Mouse (Mus musculus) MN1 (cell line): ENCODE data around the gene Krtcap3.
A peak's percentile ranks its signal among the peaks of the same experiment; 100 is the strongest.

ENCODE experiments used
- DNase-seq: peaks from one replicate; pipeline ENCODE4 v3.0.0-alpha.2; 2016; ENCODE audit warnings: low spot score

Gene Krtcap3

DNA sequence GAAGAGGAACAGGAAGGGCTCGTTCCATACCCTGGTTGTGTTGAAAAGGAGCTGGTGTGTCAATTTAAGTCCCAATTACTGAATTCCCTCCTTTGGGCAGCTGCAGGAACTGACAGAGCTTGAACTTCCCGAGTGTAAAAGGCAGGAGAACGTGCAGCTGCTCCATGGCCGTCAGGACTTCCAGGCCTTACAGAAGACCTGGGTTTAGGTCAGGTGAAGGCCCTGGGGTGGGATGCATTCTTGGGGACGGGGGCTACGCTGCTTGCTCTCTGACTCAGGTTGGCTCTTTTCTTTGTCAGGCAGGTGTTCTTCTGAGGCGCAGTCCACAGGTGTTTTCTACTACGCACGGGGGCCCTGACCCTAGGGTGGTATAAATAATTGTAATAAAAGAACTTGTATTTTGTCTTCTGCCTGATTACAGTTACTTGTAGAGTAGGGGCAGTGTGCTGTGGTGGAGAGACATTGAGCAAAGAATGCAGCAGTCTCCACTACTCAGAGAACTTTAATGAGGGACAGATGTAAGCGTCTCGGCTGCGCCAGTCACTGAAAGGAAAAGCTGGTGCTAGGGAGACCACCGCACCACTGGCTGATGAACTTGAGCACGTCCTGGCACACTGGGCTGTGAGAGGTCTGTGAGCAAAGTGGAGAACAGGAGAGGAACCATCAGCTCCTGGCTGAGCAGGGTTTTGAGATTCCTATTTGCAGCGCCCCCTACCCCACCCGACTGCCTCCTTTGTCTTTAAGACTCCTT is 1.5 kb downstream of the Krtcap3 start:
- DNase-seq: no peak

DNA sequence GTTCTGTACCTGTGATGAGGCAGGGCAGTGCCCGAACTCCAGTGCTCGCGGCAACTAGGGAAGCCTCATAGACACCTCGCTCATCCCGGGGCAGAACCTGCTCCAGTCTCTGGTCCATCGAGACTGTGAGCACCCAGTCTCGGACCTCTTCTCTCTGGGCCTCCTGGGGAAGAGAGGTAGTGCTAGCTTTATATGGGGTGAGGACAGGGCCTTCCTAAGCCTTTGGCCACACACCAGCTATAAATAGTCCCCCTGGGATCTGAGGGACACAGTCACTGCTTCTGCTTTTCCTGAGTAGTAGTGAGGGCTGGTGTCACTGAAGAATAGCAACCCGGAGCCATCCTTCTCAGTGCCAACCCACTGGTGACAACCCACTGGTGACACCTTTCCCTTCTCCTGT is 2.3 kb downstream of the Krtcap3 start:
- no peak for DNase-seq

DNA sequence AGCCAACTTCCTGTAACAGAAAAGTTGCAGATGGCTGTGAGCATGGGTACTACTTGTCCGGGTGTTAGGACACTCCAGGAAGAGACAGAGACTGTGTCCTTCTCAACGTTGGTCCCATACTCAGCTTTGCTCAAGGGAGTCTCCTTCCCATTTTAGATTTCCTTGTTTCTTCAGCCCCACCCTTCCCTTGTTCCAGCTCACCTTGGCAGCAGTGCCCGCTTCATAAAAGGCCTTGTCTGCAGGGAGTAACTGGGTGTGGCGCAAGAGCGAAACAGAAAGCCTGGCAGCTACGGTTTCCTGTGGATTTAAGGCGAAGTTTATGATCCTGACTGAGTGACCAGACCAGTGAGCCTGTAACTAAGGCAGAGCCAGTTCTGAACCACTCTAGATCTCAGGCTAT is 3.0 kb downstream of the Krtcap3 start:
- peak; percentile 23 for DNase-seq

DNA sequence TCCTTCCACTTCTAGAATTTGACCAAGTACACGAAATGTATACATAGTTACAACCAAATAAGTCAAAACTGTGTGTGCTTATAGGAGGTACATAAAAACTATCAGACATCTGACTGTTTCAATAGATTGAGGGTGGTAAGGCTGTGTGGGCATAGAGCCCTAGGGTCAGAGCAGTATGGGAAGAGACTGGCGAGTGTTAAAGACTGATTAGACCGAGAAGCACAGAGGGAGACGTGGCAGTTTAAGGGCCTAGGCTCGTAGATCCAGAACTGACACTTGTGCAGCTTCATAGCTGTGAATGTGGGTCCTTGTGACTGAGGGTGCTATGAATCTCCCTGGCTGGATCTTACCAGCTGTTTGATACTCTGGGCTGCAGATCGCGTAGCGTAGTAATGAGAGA is 3.4 kb downstream of the Krtcap3 start:
- no peak for DNase-seq

DNA sequence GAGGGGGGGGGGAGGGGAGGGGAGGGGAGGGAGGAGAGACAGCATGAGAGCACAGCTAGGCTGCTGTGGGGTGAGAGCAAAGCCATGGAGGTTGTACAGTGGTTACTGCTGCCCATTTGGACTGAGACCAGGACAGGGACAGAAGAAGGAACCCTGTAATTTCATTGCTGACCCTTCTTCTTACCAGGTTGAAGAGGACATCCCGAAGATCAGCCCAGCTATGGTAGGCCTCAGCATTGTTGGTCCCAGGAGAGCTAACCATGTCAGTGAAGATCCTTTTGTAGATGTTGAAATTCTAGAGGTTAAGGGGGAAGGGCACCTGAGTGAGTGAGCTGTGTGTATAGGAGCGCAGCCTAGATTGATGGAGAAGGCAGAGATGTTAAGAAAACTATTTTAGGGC is 3.9 kb downstream of the Krtcap3 start:
- DNase-seq: no peak

DNA sequence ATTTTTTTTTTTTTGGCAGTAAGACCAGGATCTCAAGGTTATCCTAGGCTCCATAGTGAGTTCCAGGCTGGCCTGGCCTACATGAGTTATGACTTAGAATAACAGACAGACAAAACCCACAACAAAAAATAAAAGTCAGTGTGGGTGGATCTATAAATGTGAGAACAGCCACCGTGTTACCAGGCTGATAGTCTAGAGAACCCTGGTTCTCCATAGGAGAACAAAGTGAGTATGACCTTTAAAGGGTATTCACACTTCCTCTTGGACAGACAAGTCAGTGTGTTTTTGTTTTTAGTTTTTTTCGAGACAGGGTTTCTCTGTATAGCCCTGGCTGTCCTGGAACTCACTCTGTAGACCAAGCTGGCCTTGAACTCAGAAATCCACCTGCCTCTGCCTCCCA is 4.5 kb downstream of the Krtcap3 start:
- DNase-seq: no peak

DNA sequence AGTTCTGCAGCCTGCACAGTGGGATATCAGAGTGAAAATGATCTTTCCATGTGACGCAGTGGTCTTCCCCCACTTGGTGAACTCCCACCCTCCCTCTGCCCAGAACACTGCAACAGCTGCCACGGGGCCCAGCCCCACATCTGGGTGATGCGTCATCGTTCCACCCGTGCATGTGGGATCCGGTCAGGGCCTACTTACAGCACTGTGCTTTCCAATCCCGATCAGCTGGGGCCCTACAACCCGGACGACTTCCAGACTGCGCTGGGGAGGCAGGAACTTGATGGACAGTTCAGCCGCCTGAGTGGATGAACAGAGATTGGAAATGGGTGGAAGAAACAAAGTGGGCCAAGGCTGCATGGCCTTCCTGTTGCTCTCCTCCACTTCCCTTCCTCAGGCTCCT is 6.1 kb downstream of the Krtcap3 start:
- no peak for DNase-seq

DNA sequence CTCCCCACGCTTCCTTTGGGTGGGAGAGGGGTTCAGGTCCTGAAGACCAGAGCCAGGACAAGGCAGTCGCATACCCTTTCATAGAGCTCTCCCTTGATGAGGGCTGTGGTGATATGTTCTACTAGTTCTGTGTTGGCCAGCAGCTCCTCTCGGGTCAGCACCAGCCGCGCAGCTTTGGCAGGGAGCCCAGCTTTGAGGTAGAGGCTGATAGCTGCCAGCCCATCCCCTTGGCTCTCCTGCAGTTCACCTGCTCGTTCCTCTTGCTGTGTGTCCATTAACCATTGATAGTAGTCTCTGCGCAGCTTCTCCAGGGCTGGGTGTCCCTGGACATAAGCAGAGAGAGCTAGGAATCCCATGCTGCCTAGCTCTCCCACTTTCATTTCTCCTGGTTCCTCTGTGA is 14.6 kb downstream of the Krtcap3 start:
- DNase-seq: no peak

DNA sequence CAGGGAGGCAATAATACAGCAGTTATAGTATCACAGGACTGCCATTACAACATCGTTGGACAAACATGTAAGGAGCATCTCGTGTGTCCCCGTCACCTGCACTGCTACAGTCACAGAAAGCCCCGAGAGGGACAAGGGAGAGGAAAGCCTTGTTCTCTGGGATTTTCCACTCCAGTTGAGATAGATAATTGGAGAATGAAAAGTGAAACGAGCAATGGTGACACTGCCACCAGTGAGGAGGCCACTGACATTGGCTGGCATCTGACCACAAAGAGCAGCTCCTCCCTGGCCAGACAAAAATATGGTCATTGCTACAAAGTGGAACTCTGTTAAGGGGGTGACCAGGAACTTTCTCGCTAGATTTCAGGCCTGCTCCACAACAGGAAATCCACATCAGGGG is 16.2 kb downstream of the Krtcap3 start:
- no peak for DNase-seq

DNA sequence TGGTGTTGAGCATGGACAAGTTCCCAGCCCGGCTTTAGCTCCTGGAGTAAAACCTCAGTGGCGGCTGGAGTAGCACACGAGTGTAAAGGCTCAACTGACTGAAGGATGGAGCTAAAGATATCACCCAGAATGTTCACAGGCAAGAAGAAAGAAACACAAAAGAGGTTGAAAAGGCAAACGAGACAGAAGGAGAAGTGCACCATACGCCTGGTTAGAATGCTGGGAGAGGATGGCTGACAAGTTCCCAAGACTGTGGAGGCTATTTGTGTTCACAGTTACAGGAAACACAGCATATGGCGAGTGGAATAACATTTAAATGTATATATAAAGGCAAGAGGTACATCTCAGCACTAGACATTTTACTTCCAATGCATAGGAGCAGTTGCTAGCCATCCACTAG is 21.5 kb downstream of the Krtcap3 start:
- DNase-seq: no peak

DNA sequence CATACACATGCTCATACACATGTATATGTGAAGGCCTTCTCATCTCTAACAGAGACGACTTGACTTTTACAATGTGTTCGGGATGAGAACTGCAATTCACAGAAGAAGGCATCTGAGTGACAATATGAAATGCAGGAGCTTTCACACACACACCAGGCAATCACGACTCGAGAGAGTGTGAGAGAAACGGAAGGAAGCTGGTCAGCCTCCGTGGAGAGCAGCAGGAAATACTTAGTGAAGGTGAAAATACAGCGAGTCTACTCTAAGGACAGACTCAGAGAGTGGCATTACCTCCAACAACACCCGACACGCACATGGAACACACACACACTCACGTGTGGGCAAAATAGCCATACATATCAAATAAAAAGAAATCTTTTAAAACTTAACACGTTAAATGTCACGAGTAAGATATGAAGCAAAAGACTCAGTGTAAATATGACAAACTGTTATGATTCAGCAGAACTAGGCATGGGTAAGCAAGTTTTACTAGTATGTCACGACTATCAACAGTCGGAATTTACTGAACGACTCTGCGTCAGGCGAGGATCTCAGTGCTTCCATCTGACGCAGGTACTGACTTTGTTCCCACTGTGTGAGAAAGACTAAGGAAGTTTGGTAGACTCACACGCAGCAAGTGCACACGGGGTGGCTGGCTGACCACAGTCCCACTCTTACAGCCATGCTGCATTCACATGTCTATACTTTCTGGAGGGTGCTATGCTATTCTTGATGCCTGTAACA is 27.9 kb downstream of the Krtcap3 start:
- DNase-seq: no peak

DNA sequence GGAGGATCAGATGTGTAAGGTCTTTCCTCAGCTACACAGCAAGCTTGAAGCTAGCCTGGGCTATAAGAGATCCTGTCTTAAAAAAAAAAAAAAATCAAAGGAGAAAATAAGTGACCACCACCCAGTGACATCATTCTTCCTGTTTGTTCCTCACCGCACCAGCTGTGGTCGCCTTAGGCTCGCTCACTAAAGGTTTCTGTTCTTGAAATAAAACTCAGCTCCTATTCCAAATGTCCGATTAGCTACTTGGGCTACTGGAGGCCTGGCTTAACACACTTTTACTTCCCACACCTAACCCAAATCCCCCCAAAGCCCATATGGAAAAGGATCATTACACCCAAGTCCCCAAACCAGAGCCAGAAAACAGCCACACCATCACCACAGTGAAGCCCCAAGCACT is 36.7 kb downstream of the Krtcap3 start:
- DNase-seq: no peak

DNA sequence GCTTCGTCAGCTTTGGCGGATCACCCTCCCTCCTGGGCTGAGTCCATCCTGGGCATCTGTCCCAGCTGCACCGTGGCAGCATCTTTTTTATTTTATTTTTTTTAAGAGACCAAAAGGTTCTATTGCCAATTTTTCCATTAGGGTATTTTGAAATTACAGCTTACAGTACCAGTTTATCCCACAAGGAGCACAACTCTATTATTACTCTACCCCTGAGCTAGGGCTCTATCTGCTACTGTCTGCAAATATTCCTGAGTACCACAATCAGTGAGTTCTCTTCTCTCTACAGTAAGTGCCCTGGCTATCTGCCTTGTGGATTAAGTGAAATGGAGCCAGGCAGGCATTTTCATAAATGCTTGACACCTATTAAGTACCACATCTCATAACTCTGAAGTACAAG is 37.2 kb downstream of the Krtcap3 start:
- no peak for DNase-seq

DNA sequence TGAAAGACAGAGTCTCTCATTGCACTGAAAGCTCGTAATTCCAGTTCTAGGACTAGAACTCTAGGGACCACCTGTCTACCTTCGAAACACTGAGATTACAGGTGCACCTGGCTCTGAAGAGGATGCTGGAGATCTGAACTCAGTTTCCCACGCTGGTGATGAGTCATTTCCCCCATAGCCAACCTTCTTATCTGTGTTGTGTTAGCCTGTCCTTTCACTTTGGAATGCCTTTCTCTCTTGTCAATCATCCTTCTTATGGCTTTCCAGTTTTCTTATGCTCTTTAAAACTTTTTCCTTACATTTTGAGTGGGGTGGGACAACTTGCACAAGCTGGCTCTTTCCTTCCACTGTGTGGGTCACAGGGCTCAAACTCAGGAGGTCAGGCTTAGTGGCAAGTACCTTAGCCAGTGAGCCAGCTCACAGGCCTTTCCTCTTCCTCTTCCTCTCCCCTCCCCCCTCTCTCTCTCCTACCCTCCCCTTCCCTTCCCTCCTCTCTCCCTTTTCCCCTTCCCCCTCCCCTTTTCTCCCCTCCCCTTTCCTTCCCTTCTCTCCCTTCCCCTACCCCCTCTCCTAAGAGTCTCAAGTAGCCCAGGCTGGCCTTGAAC is 38.2 kb downstream of the Krtcap3 start:
- no peak for DNase-seq

DNA sequence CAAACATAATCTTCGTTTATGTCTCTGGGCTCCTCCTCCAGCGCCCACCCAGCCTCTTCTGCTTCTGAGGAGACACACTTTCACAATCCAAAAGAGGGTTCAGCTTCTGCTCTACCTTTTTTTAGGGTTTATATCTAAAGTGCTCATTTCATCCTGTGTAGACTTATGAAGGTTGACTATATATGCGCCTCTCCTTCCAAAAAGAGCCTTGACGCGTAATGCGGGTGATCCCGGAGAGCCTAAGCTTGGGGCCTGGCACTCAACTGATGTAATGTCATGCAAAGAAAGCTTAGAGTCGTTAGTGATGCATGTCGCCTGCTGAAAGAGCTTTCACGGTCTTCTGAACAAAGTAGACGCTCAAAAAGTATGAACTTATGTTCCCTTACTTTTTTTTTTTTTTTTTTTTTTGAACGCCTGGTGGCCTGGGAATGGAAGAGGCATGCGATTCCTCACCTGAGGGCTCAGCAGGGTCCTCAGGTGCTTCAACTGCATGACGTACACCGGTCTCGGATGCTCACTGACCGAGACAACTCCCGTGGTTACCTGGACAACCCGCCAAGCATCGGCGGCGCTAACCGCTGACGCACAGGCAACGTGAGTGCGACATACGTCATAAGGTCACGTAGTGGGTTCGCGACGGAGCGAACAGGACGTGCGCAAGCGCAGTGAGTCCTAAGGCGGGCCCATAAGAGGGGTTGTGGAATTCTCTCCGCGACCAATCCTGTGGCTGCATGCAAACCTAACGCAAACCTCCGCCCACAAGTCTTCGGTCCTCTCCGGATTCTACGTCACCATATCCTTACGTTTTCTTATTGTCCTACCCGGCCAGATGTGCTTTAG is 39.2 kb downstream of the Krtcap3 start, which contains the start of gene Ift172:
Gene Ift172 (minus strand): TSS at position 596 of the 840 bp plus-strand sequence.
- peak; percentile 99 for DNase-seq

DNA sequence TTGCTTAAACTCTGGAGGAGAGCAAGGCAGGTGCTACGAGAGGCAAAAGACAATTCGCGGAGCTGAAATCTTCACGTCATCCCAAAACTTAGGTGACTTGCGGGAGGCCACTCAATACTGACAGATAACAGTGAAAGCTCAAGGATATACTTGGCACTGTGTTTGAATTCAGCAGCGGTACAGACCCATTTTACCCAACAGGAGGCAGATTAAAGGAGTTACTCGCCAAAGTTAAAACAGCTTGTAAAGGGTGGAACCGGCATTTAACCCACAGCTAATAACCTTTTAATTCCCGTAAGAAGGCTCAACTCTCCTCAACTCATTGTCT is 39.8 kb downstream of the Krtcap3 start:
- no peak for DNase-seq

DNA sequence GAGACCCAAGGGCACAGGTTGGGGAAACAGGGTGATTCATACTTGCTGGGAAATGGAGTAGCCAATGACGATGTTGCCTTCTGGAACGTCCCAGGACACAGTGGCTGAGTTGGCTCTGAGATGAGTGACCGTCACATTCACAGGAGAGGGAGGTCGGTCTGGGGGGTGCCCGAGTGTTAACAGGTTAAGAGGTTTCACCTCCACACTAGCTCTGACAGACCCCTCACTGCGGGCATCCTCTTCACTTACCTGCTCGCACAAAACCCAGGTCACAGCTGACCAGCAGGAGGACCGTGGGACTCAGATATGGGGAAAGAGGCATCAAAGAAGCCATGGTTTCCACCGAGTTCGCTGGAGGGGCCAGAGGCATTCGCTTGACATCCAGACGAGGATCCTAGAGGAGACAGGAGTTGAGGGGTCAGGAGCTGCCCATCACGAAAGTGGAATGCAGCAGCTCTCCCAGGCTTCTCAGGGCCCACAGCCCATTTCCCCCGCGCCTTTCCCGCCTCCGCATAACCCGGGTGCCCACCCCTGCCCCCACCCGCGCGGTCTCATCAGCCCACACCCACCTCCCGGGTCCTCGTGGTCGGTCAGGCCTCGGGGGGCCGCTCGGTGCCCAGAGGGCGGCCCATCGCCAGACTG is 43.6 kb downstream of the Krtcap3 start:
- DNase-seq: peak; percentile 23

DNA sequence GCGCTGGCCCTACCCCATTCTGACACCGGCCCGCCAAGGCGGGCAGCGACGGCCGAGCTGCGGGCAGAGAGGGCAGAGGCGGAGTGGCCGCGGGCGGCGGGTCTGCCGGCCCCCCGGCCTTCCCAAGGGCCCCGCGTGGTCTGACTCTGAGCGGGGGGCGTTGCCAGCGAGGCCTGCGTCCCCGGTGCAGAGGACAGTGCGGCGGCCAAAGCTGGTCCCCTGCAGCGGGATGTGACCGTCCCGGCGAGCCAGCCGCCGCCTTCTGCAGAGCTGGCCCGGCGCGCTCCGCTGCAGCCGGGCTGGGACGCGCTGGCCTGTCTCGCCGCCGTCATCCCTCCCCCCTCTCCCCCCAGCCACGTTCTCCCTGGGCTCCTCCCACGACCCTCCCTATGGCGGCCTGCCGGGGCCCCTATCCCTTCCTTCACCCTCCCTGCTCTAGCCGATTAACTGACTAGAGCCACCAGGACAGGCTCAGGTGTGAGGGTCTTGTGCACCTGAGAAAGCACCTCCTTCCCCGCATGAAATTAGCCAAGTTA is 44.2 kb downstream of the Krtcap3 start, which contains the start of gene Fndc4:
Gene Fndc4 (minus strand): TSS at position 475 of the 536 bp plus-strand sequence.
- DNase-seq: peak; percentile 56

DNA sequence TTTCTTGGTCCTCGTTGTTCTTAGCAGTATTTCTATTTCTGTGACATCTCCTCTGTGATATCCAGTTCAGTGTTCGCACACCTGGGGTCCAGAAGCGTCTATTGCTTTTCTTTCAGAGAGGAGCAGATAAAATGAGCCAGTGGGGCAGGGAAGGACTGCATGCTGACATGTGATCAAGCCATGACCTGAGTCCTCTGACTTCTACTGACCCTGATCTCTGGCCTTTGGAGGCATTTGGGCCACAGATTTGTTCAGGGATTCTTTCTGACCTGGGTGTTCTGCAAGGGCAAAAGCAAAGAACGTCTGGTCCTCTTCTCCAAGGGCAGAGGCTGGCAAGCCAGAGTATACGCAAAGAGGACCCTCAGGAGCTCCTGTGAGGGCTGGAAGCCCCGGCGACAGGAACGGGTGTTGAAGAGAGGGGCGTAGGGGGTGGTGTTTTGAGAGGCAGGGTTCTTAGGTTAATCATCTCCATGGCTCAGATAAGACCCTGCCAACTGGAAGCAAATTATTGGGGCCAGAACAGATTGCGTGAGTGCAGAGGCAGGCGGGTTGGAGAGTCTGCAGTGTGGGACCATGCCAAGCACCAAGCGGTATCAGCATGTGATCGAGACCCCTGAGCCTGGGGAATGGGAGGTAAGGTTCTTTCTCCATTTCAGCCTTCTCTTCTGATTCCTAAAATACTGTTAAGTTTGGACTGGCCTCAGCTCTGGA is 45.7 kb downstream of the Krtcap3 start, which contains the start of gene Gckr:
Gene Gckr (plus strand): TSS at position 397 of the 711 bp plus-strand sequence.
- no peak for DNase-seq

DNA sequence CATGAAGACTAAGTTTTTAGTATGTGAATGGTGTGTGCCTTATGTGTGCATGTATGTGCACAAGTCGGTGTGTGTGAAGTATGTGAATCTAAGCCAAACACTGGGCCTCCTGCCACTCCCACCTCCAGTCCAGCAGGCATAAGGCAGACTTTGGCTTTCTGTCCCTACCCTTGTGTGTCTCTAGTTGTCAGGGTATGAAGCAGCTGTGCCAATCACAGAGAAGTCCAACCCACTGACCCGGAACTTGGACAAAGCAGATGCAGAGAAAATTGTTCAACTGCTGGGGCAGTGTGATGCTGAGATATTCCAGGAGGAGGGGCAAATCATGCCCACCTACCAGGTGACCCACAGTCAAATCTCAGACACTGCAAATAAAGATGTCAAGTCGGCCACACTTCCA is 46.5 kb downstream of the Krtcap3 start:
- DNase-seq: no peak

DNA sequence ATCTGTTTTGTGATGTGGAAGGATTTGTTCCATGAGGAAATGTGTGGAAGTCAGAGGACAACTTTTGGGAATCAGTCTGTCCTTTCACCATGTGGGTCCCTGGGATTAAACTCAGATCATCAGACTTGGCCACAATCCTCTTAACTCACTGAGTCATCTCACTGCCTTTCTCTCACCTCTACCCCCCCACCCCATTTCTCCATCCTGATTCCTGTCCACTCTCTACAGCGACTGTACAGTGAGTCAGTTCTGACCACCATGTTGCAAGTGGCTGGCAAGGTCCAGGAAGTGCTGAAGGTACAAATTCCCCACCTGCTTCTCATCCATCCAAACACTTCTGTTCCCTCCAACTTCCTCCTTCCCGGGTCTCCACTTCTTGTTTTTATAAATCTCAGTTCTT is 47.0 kb downstream of the Krtcap3 start:
- no peak for DNase-seq
